Mouse (Mus musculus) neural tube, embryonic 13.5 days (tissue): ENCODE measurements at regions not wholly inside any gene's neighbourhood (a gene's known extent, or its start where the extent isn't known, plus 50 kb on each side); places are given as distances from the start of the nearest gene placed in this dataset.
A peak's percentile ranks its signal among the peaks of the same experiment; 100 is the strongest.

Experiments
- ATAC-seq: fragments of 200-750 bp; cut with Nextera tagmentation; 2 replicates; pipeline ENCODE4 v1.8.0; 2017; ENCODE audit warnings: low read depth, mild to moderate bottlenecking, moderate TSS enrichment, moderate library complexity
- H3K27ac ChIP-seq: fragments of 300-500 bp; sonication (generic); replicated peaks from 2 replicates; pipeline ENCODE4 v1.5.1; 2015; ENCODE audit warnings: moderate library complexity, mild to moderate bottlenecking, inconsistent platforms
- H3K27me3 ChIP-seq: fragments of 300-500 bp; sonication (generic); 2 replicates; pipeline ENCODE4 v1.6.1; 2015; ENCODE audit warnings: mild to moderate bottlenecking, inconsistent platforms
- H3K36me3 ChIP-seq: fragments of 300-500 bp; sonication (generic); 2 replicates; pipeline ENCODE4 v1.6.1; 2015; ENCODE audit warnings: mild to moderate bottlenecking, inconsistent platforms
- H3K4me1 ChIP-seq: fragments of 300-500 bp; sonication (generic); replicated peaks from 2 replicates; pipeline ENCODE4 v1.6.1; 2015; ENCODE audit warnings: inconsistent platforms
- H3K4me2 ChIP-seq: fragments of 300-500 bp; sonication (generic); 2 replicates; pipeline ENCODE4 v1.6.1; 2015; ENCODE audit warnings: inconsistent platforms, mild to moderate bottlenecking, moderate library complexity
- H3K4me3 ChIP-seq: fragments of 300-500 bp; sonication (generic); 2 replicates; pipeline ENCODE4 v1.5.1; 2015; ENCODE audit warnings: mild to moderate bottlenecking, inconsistent platforms
- H3K9ac ChIP-seq: fragments of 300-500 bp; sonication (generic); 2 replicates; pipeline ENCODE4 v1.6.1; 2015; ENCODE audit warnings: moderate library complexity, mild to moderate bottlenecking, inconsistent platforms
- H3K9me3 ChIP-seq: fragments of 300-500 bp; sonication (generic); 2 replicates; pipeline ENCODE4 v1.6.1; 2016; ENCODE audit warnings: inconsistent platforms
- WGBS: fragments of 180-500 bp; shearing (Covaris S2); methylation state at CpG from one replicate; pipeline ENCODE4 v1.1.7; 2015; 5-methylcytosine and 5-hydroxymethylcytosine counted together

GRCm38 (mm10) chr2:17882389-17882788, 114.4 kb downstream of the H2al2a start:
- no peak for ATAC-seq
- H3K36me3 ChIP-seq = no peaks in the 10 kb centered on the region
- no peak overlapping the region for H3K4me2 ChIP-seq
- no peak overlapping the region for H3K27ac ChIP-seq
- H3K4me3 ChIP-seq = no peak overlapping the region
- WGBS = 83% methylated on average over 12 of the region's 12 CpGs
- no peak overlapping the region for H3K9ac ChIP-seq
- H3K4me1 ChIP-seq = peaks cover 11% of the 10 kb centered on the region; the same call in 1 of the 2 replicates
- no peaks in the 10 kb centered on the region for H3K9me3 ChIP-seq
- H3K27me3 ChIP-seq = no peaks in the 10 kb centered on the region

- no peak overlapping the region for H3K9ac ChIP-seq
- H3K27ac ChIP-seq = 0 out of 2 replicates have a peak overlapping the region, but pooled peaks have one; percentile 3
- H3K4me1 ChIP-seq = peaks cover 11% of the 10 kb centered on the region; the same call in 1 of the 2 replicates
- no peaks in the 10 kb centered on the region for H3K27me3 ChIP-seq
- H3K4me2 ChIP-seq = no peak overlapping the region
- H3K4me3 ChIP-seq = no peak overlapping the region
- no peaks in the 10 kb centered on the region for H3K9me3 ChIP-seq
- H3K36me3 ChIP-seq = no peaks in the 10 kb centered on the region
- WGBS = 34% methylated on average over 11 of the region's 11 CpGs
- peak; percentile 59; the same call in 1 of the 2 replicates for ATAC-seq
Observed at GRCm38 (mm10) chr2:17880800-17881717, 115.7 kb downstream of the H2al2a start.

- no peaks in the 10 kb centered on the region for H3K27me3 ChIP-seq
- 86% methylated on average over 1 of the region's 1 CpGs for WGBS
- H3K4me1 ChIP-seq = peaks cover 11% of the 10 kb centered on the region; the same call in 1 of the 2 replicates
- H3K9me3 ChIP-seq = no peaks in the 10 kb centered on the region
- H3K9ac ChIP-seq = no peak overlapping the region
- no peak overlapping the region for H3K27ac ChIP-seq
- H3K4me2 ChIP-seq = no peak overlapping the region
- no peak for ATAC-seq
- no peaks in the 10 kb centered on the region for H3K36me3 ChIP-seq
- H3K4me3 ChIP-seq = no peak overlapping the region
Observed at GRCm38 (mm10) chr2:17877901-17878300, 118.9 kb downstream of the H2al2a start.

- Histone ChIP-seq H3K27me3 (no peaks in the 10 kb centered on the region), H3K36me3 (no peaks in the 10 kb centered on the region), H3K9ac (no peak overlapping the region), H3K27ac (no peak overlapping the region), H3K9me3 (no peaks in the 10 kb centered on the region), H3K4me2 (no peak overlapping the region), H3K4me3 (no peak overlapping the region), H3K4me1 (peaks cover 11% of the 10 kb centered on the region; the same call in 1 of the 2 replicates)
- 94% methylated on average over 3 of the region's 3 CpGs for WGBS
- no peak for ATAC-seq
Observed at GRCm38 (mm10) chr2:17876942-17877341, 119.8 kb downstream of the H2al2a start.

- Histone ChIP-seq H3K4me3 (no peak overlapping the region), H3K9ac (no peak overlapping the region), H3K27ac (no peak overlapping the region), H3K36me3 (no peaks in the 10 kb centered on the region), H3K9me3 (no peaks in the 10 kb centered on the region), H3K27me3 (no peaks in the 10 kb centered on the region), H3K4me2 (no peak overlapping the region), H3K4me1 (peaks cover 8% of the 10 kb centered on the region; the same call in 1 of the 2 replicates)
- 94% methylated on average over 9 of the region's 9 CpGs for WGBS
- ATAC-seq = no peak
Observed at GRCm38 (mm10) chr2:17876155-17876554, 120.6 kb downstream of the H2al2a start.

- Histone ChIP-seq H3K4me1 (peaks cover 7% of the 10 kb centered on the region), H3K27me3 (no peaks in the 10 kb centered on the region), H3K4me2 (no peak overlapping the region), H3K9me3 (no peaks in the 10 kb centered on the region), H3K9ac (no peak overlapping the region), H3K4me3 (no peak overlapping the region), H3K27ac (no peak overlapping the region), H3K36me3 (no peaks in the 10 kb centered on the region)
- ATAC-seq = no peak
- WGBS = 49% methylated on average over 2 of the region's 2 CpGs
Observed at GRCm38 (mm10) chr2:17870562-17870961, 126.2 kb downstream of the H2al2a start.

- 16% methylated on average over 9 of the region's 9 CpGs for WGBS
- Histone ChIP-seq H3K36me3 (no peaks in the 10 kb centered on the region), H3K4me3 (no peak overlapping the region), H3K9me3 (no peaks in the 10 kb centered on the region), H3K4me1 (peaks cover 7% of the 10 kb centered on the region), H3K27me3 (no peaks in the 10 kb centered on the region), H3K4me2 (no peak overlapping the region), H3K9ac (no peak overlapping the region), H3K27ac (no peak overlapping the region)
- ATAC-seq = no peak
Observed at GRCm38 (mm10) chr2:17868145-17868544, 128.6 kb downstream of the H2al2a start.

GRCm38 (mm10) chr2:17867341-17867740, 129.4 kb downstream of the H2al2a start:
- no peaks in the 10 kb centered on the region for H3K27me3 ChIP-seq
- peaks cover 7% of the 10 kb centered on the region for H3K4me1 ChIP-seq
- H3K9ac ChIP-seq = no peak overlapping the region
- no peak for ATAC-seq
- H3K4me3 ChIP-seq = no peak overlapping the region
- no peak overlapping the region for H3K4me2 ChIP-seq
- no peaks in the 10 kb centered on the region for H3K36me3 ChIP-seq
- H3K27ac ChIP-seq = no peak overlapping the region
- no peaks in the 10 kb centered on the region for H3K9me3 ChIP-seq
- WGBS = 54% methylated on average over 3 of the region's 3 CpGs

- Histone ChIP-seq H3K27ac (no peak overlapping the region), H3K4me3 (peak overlapping the region; percentile 23; the same call in 1 of the 2 replicates), H3K4me1 (peaks cover 16% of the 10 kb centered on the region), H3K27me3 (no peaks in the 10 kb centered on the region), H3K9ac (peak overlapping the region; percentile 31), H3K9me3 (no peaks in the 10 kb centered on the region), H3K36me3 (no peaks in the 10 kb centered on the region), H3K4me2 (peak overlapping the region; percentile 46)
- WGBS = 10% methylated on average over 10 of the region's 10 CpGs
- ATAC-seq = peak; percentile 74
Observed at GRCm38 (mm10) chr2:17861765-17862495, 130.7 kb upstream of the Nebl start.

- ATAC-seq = no peak
- 51% methylated on average over 4 of the region's 4 CpGs for WGBS
Observed at GRCm38 (mm10) chr2:17860922-17861559, 129.8 kb upstream of the Nebl start.

GRCm38 (mm10) chr2:17859234-17859633, 128.0 kb upstream of the Nebl start:
- H3K27ac ChIP-seq = no peak overlapping the region
- no peak overlapping the region for H3K4me2 ChIP-seq
- H3K9me3 ChIP-seq = no peaks in the 10 kb centered on the region
- 85% methylated on average over 8 of the region's 8 CpGs for WGBS
- no peak overlapping the region for H3K4me3 ChIP-seq
- peaks cover 16% of the 10 kb centered on the region for H3K4me1 ChIP-seq
- no peak overlapping the region for H3K9ac ChIP-seq
- ATAC-seq = no peak
- no peaks in the 10 kb centered on the region for H3K27me3 ChIP-seq
- H3K36me3 ChIP-seq = no peaks in the 10 kb centered on the region

More at GRCm38 (mm10) chr2:17860922-17861559, 129.8 kb upstream of the Nebl start:
- H3K4me1 ChIP-seq = peaks cover 16% of the 10 kb centered on the region
- H3K9ac ChIP-seq = no peak overlapping the region
- no peaks in the 10 kb centered on the region for H3K9me3 ChIP-seq
- peak overlapping the region; percentile 46 for H3K4me2 ChIP-seq
- H3K4me3 ChIP-seq = no peak overlapping the region
- no peaks in the 10 kb centered on the region for H3K27me3 ChIP-seq
- H3K27ac ChIP-seq = no peak overlapping the region
- H3K36me3 ChIP-seq = no peaks in the 10 kb centered on the region

- Histone ChIP-seq H3K4me2 (no peak overlapping the region), H3K9ac (no peak overlapping the region), H3K4me3 (no peak overlapping the region), H3K27ac (no peak overlapping the region), H3K9me3 (no peaks in the 10 kb centered on the region), H3K4me1 (peaks cover 25% of the 10 kb centered on the region), H3K36me3 (no peaks in the 10 kb centered on the region), H3K27me3 (no peaks in the 10 kb centered on the region)
- 46% methylated on average over 8 of the region's 8 CpGs for WGBS
- no peak for ATAC-seq
Observed at GRCm38 (mm10) chr2:17858326-17858725, 127.1 kb upstream of the Nebl start.
